ENCODE assay signal across 15 mouse cellular contexts in genomic region chr5:139440926-139441725, GRCm38 (mm10). TPM values are rescaled to one million over a fixed set of nuclear protein-coding genes. Genes with fewer than 3 reads are reported as not detected.
A peak's percentile ranks its signal among the peaks of the same experiment; 100 is the strongest.
DNase-seq lines count a peak whose midpoint lies in the region; ATAC-seq and TF ChIP-seq lines count a peak whose summit lies in the region.
"Had no signal": no experiment of that assay in that cellular context is flagged by ENCODE, and none has a peak within 500 bp of the region (broad histone marks: within the 10 kb centered on the region; RNA-seq: fewer than 3 reads in every experiment).

No protein-coding gene starts in this region.

- no peak overlapping the region for H3K27ac ChIP-seq in forebrain, postnatal 0 days (ENCODE audit: low read depth, low read length)
- no peak overlapping the region for H3K27ac ChIP-seq in forebrain, embryonic 12.5 days
- H3K27ac ChIP-seq in midbrain, embryonic 10.5 days (replicated peaks): peak overlapping the region; percentile 39; the same call in 1 of the 2 replicates
- no peak overlapping the region for H3K27ac ChIP-seq in midbrain, embryonic 14.5 days (replicated peaks; ENCODE audit: low read depth, low read length)
- H3K27ac ChIP-seq in midbrain, postnatal 0 days (ENCODE audit: low read depth, low read length): peak overlapping the region; percentile 32; the same call in 1 of the 2 replicates
- H3K27ac ChIP-seq in lung, postnatal 0 days (ENCODE audit: low read length): no peak overlapping the region
- H3K27ac ChIP-seq: embryonic facial prominence, embryonic 13.5 days; limb, embryonic 12.5 days; liver, embryonic 13.5 days; lung, embryonic 15.5 days had no signal

- no peak overlapping the region for H3K9ac ChIP-seq in forebrain, postnatal 0 days
- H3K9ac ChIP-seq in forebrain, embryonic 12.5 days: no peak overlapping the region
- H3K9ac ChIP-seq in midbrain, embryonic 14.5 days (replicated peaks; ENCODE audit: low read length): no peak overlapping the region
- H3K9ac ChIP-seq in midbrain, postnatal 0 days (replicated peaks; ENCODE audit: low read length, poor library complexity, severe bottlenecking): 0 out of 2 replicates have a peak overlapping the region, but pooled peaks have one; percentile 24
- no peak overlapping the region for H3K9ac ChIP-seq in lung, postnatal 0 days (replicated peaks; ENCODE audit: low read depth)
- H3K9ac ChIP-seq: embryonic facial prominence, embryonic 13.5 days; limb, embryonic 12.5 days; liver, embryonic 13.5 days; lung, embryonic 15.5 days had no signal

- no peaks in the 10 kb centered on the region for H3K9me3 ChIP-seq in forebrain, postnatal 0 days (ENCODE audit: low read length)
- H3K9me3 ChIP-seq in forebrain, embryonic 12.5 days: no peaks in the 10 kb centered on the region
- H3K9me3 ChIP-seq in midbrain, embryonic 10.5 days (replicated peaks): no peaks in the 10 kb centered on the region
- no peaks in the 10 kb centered on the region for H3K9me3 ChIP-seq in midbrain, embryonic 14.5 days (ENCODE audit: control insufficient read depth, low read length)
- H3K9me3 ChIP-seq in midbrain, postnatal 0 days (ENCODE audit: low read length): no peaks in the 10 kb centered on the region
- no peaks in the 10 kb centered on the region for H3K9me3 ChIP-seq in lung, postnatal 0 days (ENCODE audit: low read length)
- H3K9me3 ChIP-seq: embryonic facial prominence, embryonic 13.5 days; limb, embryonic 12.5 days; liver, embryonic 13.5 days; lung, embryonic 15.5 days had no signal

- 82% methylated on average over 11 of the region's 11 CpGs for WGBS in forebrain, postnatal 0 days
- 91% methylated on average over 11 of the region's 11 CpGs for WGBS in forebrain, embryonic 12.5 days
- 94% methylated on average over 11 of the region's 11 CpGs for WGBS in midbrain, embryonic 10.5 days
- WGBS in midbrain, embryonic 14.5 days: 95% methylated on average over 11 of the region's 11 CpGs
- WGBS in midbrain, postnatal 0 days: 93% methylated on average over 11 of the region's 11 CpGs
- 95% methylated on average over 11 of the region's 11 CpGs for WGBS in lung, postnatal 0 days

- peaks cover 1% of the 10 kb centered on the region; the same call in 1 of the 2 replicates for H3K4me1 ChIP-seq in forebrain, postnatal 0 days (ENCODE audit: insufficient read depth)
- peaks cover 17% of the 10 kb centered on the region for H3K4me1 ChIP-seq in forebrain, embryonic 12.5 days
- peaks cover 25% of the 10 kb centered on the region for H3K4me1 ChIP-seq in midbrain, embryonic 10.5 days
- peaks cover 3% of the 10 kb centered on the region; the same call in 1 of the 2 replicates for H3K4me1 ChIP-seq in midbrain, embryonic 14.5 days (ENCODE audit: control insufficient read depth, insufficient read depth, low read length)
- no peaks in the 10 kb centered on the region for H3K4me1 ChIP-seq in midbrain, postnatal 0 days (ENCODE audit: insufficient read depth, low read length)
- 0 out of 2 replicates have a peak, but pooled peaks cover 2% of the 10 kb centered on the region for H3K4me1 ChIP-seq in lung, postnatal 0 days (ENCODE audit: insufficient read depth, low read depth, low read length)
- H3K4me1 ChIP-seq: limb, embryonic 12.5 days; liver, embryonic 13.5 days had no signal

- no peak overlapping the region for H3K4me3 ChIP-seq in forebrain, postnatal 0 days (ENCODE audit: low read depth, low read length)
- H3K4me3 ChIP-seq in forebrain, embryonic 12.5 days (replicated peaks): no peak overlapping the region
- no peak overlapping the region for H3K4me3 ChIP-seq in midbrain, embryonic 10.5 days
- no peak overlapping the region for H3K4me3 ChIP-seq in midbrain, embryonic 14.5 days (replicated peaks; ENCODE audit: low read depth, low read length)
- no peak overlapping the region for H3K4me3 ChIP-seq in midbrain, postnatal 0 days (ENCODE audit: low read depth, low read length)
- no peak overlapping the region for H3K4me3 ChIP-seq in lung, postnatal 0 days (ENCODE audit: low read depth, low read length)
- H3K4me3 ChIP-seq: embryonic facial prominence, embryonic 13.5 days; limb, embryonic 12.5 days; liver, embryonic 13.5 days; lung, embryonic 15.5 days had no signal

- H3K36me3 ChIP-seq in forebrain, postnatal 0 days (ENCODE audit: insufficient read depth): no peaks in the 10 kb centered on the region
- H3K36me3 ChIP-seq in forebrain, embryonic 12.5 days (replicated peaks): no peaks in the 10 kb centered on the region
- peaks cover 8% of the 10 kb centered on the region; the same call in 1 of the 2 replicates for H3K36me3 ChIP-seq in midbrain, embryonic 10.5 days
- no peaks in the 10 kb centered on the region for H3K36me3 ChIP-seq in midbrain, embryonic 14.5 days (ENCODE audit: control insufficient read depth, insufficient read depth, low read length)
- H3K36me3 ChIP-seq in midbrain, postnatal 0 days (ENCODE audit: insufficient read depth, low read length): no peaks in the 10 kb centered on the region
- H3K36me3 ChIP-seq in lung, postnatal 0 days (ENCODE audit: insufficient read depth, low read length): no peaks in the 10 kb centered on the region
- H3K36me3 ChIP-seq: liver, embryonic 13.5 days; lung, embryonic 15.5 days had no signal

- no peak for TF ChIP-seq CTCF in forebrain, postnatal 0 days (IDR thresholded peaks at IDR 0.05; ENCODE audit: low read depth)
- no peak for TF ChIP-seq CTCF in midbrain, postnatal 0 days (IDR thresholded peaks at IDR 0.05)
- no peak for TF ChIP-seq CTCF in lung, postnatal 0 days (IDR thresholded peaks at IDR 0.05)

- no peaks in the 10 kb centered on the region for H3K27me3 ChIP-seq in forebrain, postnatal 0 days (ENCODE audit: insufficient read depth, low read length)
- H3K27me3 ChIP-seq in forebrain, embryonic 12.5 days: no peaks in the 10 kb centered on the region
- no peaks in the 10 kb centered on the region for H3K27me3 ChIP-seq in midbrain, embryonic 10.5 days (ENCODE audit: low read depth, poor library complexity, severe bottlenecking)
- H3K27me3 ChIP-seq in midbrain, embryonic 14.5 days (ENCODE audit: control insufficient read depth, insufficient read depth, low read length): no peaks in the 10 kb centered on the region
- H3K27me3 ChIP-seq in midbrain, postnatal 0 days (ENCODE audit: insufficient read depth, low read length): no peaks in the 10 kb centered on the region
- H3K27me3 ChIP-seq in lung, postnatal 0 days (replicated peaks; ENCODE audit: insufficient read depth, low read length): no peaks in the 10 kb centered on the region
- H3K27me3 ChIP-seq: embryonic facial prominence, embryonic 13.5 days; limb, embryonic 12.5 days; liver, embryonic 13.5 days; lung, embryonic 15.5 days had no signal

- TF ChIP-seq EP300 in lung, postnatal 0 days (IDR thresholded peaks at IDR 0.05): no peak

- DNase-seq in forebrain, postnatal 0 days: no peak
- no peak for DNase-seq in midbrain, embryonic 10.5 days (ENCODE audit: low spot score)
- no peak for DNase-seq in midbrain, embryonic 14.5 days
- peak; percentile 70 to 74 for DNase-seq in cerebellum, postnatal 25 days
- no peak for DNase-seq in midbrain, postnatal 0 days (ENCODE audit: low spot score)
- no peak for DNase-seq in lung, postnatal 0 days (ENCODE audit: low spot score)
- no peak for DNase-seq in layer of hippocampus, postnatal 14 days (ENCODE audit: low spot score in 2 of 2)
- DNase-seq: adrenal gland, adult 8-10 months; gastrocnemius, postnatal 10 days; liver, embryonic 13.5 days had no signal

- peak; percentile 34; the same call in 1 of the 2 replicates for ATAC-seq in forebrain, postnatal 0 days
- ATAC-seq in forebrain, embryonic 12.5 days (ENCODE audit: low FRiP score): no peak
- no peak for ATAC-seq in midbrain, embryonic 14.5 days (ENCODE audit: low FRiP score, low TSS enrichment)
- ATAC-seq in midbrain, postnatal 0 days (ENCODE audit: low FRiP score): no peak
- ATAC-seq in lung, postnatal 0 days: no peak

- no peak overlapping the region for H3K4me2 ChIP-seq in forebrain, postnatal 0 days (ENCODE audit: low read depth)
- H3K4me2 ChIP-seq in forebrain, embryonic 12.5 days: no peak overlapping the region
- no peak overlapping the region for H3K4me2 ChIP-seq in midbrain, embryonic 14.5 days (ENCODE audit: low read length)
- H3K4me2 ChIP-seq in midbrain, postnatal 0 days (ENCODE audit: low read depth, low read length, poor library complexity, severe bottlenecking): no peak overlapping the region
- no peak overlapping the region for H3K4me2 ChIP-seq in lung, postnatal 0 days (replicated peaks; ENCODE audit: low read depth, low read length)
- H3K4me2 ChIP-seq: embryonic facial prominence, embryonic 13.5 days; limb, embryonic 12.5 days; liver, embryonic 13.5 days; lung, embryonic 15.5 days had no signal

RNA-seq across cellular contexts. Expression of gene Gper1, which starts 18.2 kb away (rescaled TPM):
- 6.8 and 9.1 TPM in 2 replicates for total RNA-seq in forebrain, postnatal 0 days (2014; rRNA removed)
- 6.8 and 8.1 TPM in 2 replicates for polyA plus RNA-seq in forebrain, postnatal 0 days (2015; fragmentation: Nextera tagmentation; extraction: Ambion mirVana)
- polyA plus RNA-seq in forebrain, embryonic 12.5 days (2016; fragmentation: Nextera tagmentation; extraction: Ambion mirVana): 4.1 and 5.2 TPM in 2 replicates
- polyA plus RNA-seq in midbrain, embryonic 10.5 days (2016; fragmentation: Nextera tagmentation; extraction: Ambion mirVana): 0.77 and 2.5 TPM in 2 replicates
- 9.2 and 9.6 TPM in 2 replicates for polyA plus RNA-seq in midbrain, embryonic 14.5 days (2014; fragmentation: Nextera tagmentation; extraction: Ambion mirVana)
- total RNA-seq in midbrain, postnatal 0 days (2014; rRNA removed): 5.8 and 8.9 TPM in 2 replicates
- 5.8 and 7.1 TPM in 2 replicates for polyA plus RNA-seq in midbrain, postnatal 0 days (2015; fragmentation: Nextera tagmentation; extraction: Ambion mirVana)
- 7.1 and 7.2 TPM in 2 replicates for polyA plus RNA-seq in lung, postnatal 0 days (2015; fragmentation: Nextera tagmentation; extraction: Ambion mirVana)
- total RNA-seq in layer of hippocampus, postnatal 14 days (2021): 1 to 10 TPM; 3.0 to 3.5 TPM
- total RNA-seq: common myeloid progenitor, adult 5-6 weeks had no signal

RNA-seq across cellular contexts. Expression of gene 3110082I17Rik, which starts 19.2 kb away (rescaled TPM):
- 10.5 and 11.9 TPM in 2 replicates for total RNA-seq in forebrain, postnatal 0 days (2014; rRNA removed)
- 17.4 and 19.4 TPM in 2 replicates for polyA plus RNA-seq in forebrain, postnatal 0 days (2015; fragmentation: Nextera tagmentation; extraction: Ambion mirVana)
- polyA plus RNA-seq in forebrain, embryonic 12.5 days (2016; fragmentation: Nextera tagmentation; extraction: Ambion mirVana): 28.3 and 30.6 TPM in 2 replicates
- polyA plus RNA-seq in midbrain, embryonic 10.5 days (2016; fragmentation: Nextera tagmentation; extraction: Ambion mirVana): 56.6 and 64.7 TPM in 2 replicates
- 10.8 and 12.8 TPM in 2 replicates for polyA plus RNA-seq in midbrain, embryonic 14.5 days (2014; fragmentation: Nextera tagmentation; extraction: Ambion mirVana)
- 4.3 and 7.9 TPM in 2 replicates for total RNA-seq in midbrain, postnatal 0 days (2014; rRNA removed)
- 14.9 and 15.1 TPM in 2 replicates for polyA plus RNA-seq in midbrain, postnatal 0 days (2015; fragmentation: Nextera tagmentation; extraction: Ambion mirVana)
- 16.1 and 17.5 TPM in 2 replicates for polyA plus RNA-seq in lung, postnatal 0 days (2015; fragmentation: Nextera tagmentation; extraction: Ambion mirVana)
- total RNA-seq in layer of hippocampus, postnatal 14 days (2021): 10 to 100 TPM; 14.6 to 14.7 TPM

RNA-seq across cellular contexts. Expression of gene C130050O18Rik, which starts 36.0 kb away (rescaled TPM):
- not detected in 2 replicates for total RNA-seq in forebrain, postnatal 0 days (2014; rRNA removed)
- 0.13 TPM in 1 of 2 replicates, not detected in the other for polyA plus RNA-seq in forebrain, postnatal 0 days (2015; fragmentation: Nextera tagmentation; extraction: Ambion mirVana)
- polyA plus RNA-seq in forebrain, embryonic 12.5 days (2016; fragmentation: Nextera tagmentation; extraction: Ambion mirVana): 0.10 and 0.22 TPM in 2 replicates
- polyA plus RNA-seq in midbrain, embryonic 10.5 days (2016; fragmentation: Nextera tagmentation; extraction: Ambion mirVana): 0.32 and 0.39 TPM in 2 replicates
- 0.29 and 0.58 TPM in 2 replicates for polyA plus RNA-seq in midbrain, embryonic 14.5 days (2014; fragmentation: Nextera tagmentation; extraction: Ambion mirVana)
- 0.19 TPM in 1 of 2 replicates, not detected in the other for total RNA-seq in midbrain, postnatal 0 days (2014; rRNA removed)
- 0.17 TPM in 1 of 2 replicates, not detected in the other for polyA plus RNA-seq in midbrain, postnatal 0 days (2015; fragmentation: Nextera tagmentation; extraction: Ambion mirVana)
- 2.2 and 3.3 TPM in 2 replicates for polyA plus RNA-seq in lung, postnatal 0 days (2015; fragmentation: Nextera tagmentation; extraction: Ambion mirVana)
- total RNA-seq in layer of hippocampus, postnatal 14 days (2021): under 1 TPM; 0.17 to 0.21 TPM

RNA-seq across cellular contexts. Expression of gene Zfand2a, which starts 43.2 kb away (rescaled TPM):
- 50.4 and 51.7 TPM in 2 replicates for total RNA-seq in forebrain, postnatal 0 days (2014; rRNA removed)
- polyA plus RNA-seq in forebrain, postnatal 0 days (2015; fragmentation: Nextera tagmentation; extraction: Ambion mirVana): 23.9 and 29.8 TPM in 2 replicates
- polyA plus RNA-seq in forebrain, embryonic 12.5 days (2016; fragmentation: Nextera tagmentation; extraction: Ambion mirVana): 10.4 and 12.9 TPM in 2 replicates
- polyA plus RNA-seq in midbrain, embryonic 10.5 days (2016; fragmentation: Nextera tagmentation; extraction: Ambion mirVana): 9.1 and 12.2 TPM in 2 replicates
- 14.0 and 14.1 TPM in 2 replicates for polyA plus RNA-seq in midbrain, embryonic 14.5 days (2014; fragmentation: Nextera tagmentation; extraction: Ambion mirVana)
- 56.5 and 60.6 TPM in 2 replicates for total RNA-seq in midbrain, postnatal 0 days (2014; rRNA removed)
- 30.4 and 35.0 TPM in 2 replicates for polyA plus RNA-seq in midbrain, postnatal 0 days (2015; fragmentation: Nextera tagmentation; extraction: Ambion mirVana)
- polyA plus RNA-seq in lung, postnatal 0 days (2015; fragmentation: Nextera tagmentation; extraction: Ambion mirVana): 4.8 and 5.1 TPM in 2 replicates
- 10 to 100 TPM; 77.1 to 88.8 TPM for total RNA-seq in layer of hippocampus, postnatal 14 days (2021)

Comparison
In these comparisons a context has a peak if more than half of its experiments do, and no peak if none do; other contexts are left out.
1. H3K27ac ChIP-seq: peak in midbrain, embryonic 10.5 days (single experiment) and midbrain, postnatal 0 days (single experiment); none in forebrain, postnatal 0 days (single experiment), forebrain, embryonic 12.5 days (single experiment), midbrain, embryonic 14.5 days (single experiment) and lung, postnatal 0 days (single experiment).
2. DNase-seq: peak in cerebellum, postnatal 25 days (2 of 2); none in forebrain, postnatal 0 days (single experiment), midbrain, embryonic 10.5 days (single experiment), midbrain, embryonic 14.5 days (single experiment), midbrain, postnatal 0 days (single experiment), lung, postnatal 0 days (single experiment) and layer of hippocampus, postnatal 14 days (0 of 2).